Mouse (Mus musculus) neural tube, embryonic 12.5 days (tissue): ENCODE measurements around the gene Gcnt4. TPM values are rescaled to one million over a fixed set of nuclear protein-coding genes. Genes with fewer than 3 reads are reported as not detected.

Experiments
- ATAC-seq: fragments of 200-750 bp; cut with Nextera tagmentation; 2 replicates; pipeline ENCODE4 v1.8.0; 2017; ENCODE audit warnings: low read depth, mild to moderate bottlenecking, moderate TSS enrichment, moderate library complexity; ENCODE audit not compliant: low FRiP score
- H3K27ac ChIP-seq: fragments of 300-500 bp; sonication (generic); 2 replicates; pipeline ENCODE4 v1.5.1; 2016
- H3K27me3 ChIP-seq: fragments of 300-500 bp; sonication (generic); replicated peaks from 2 replicates; pipeline ENCODE4 v1.6.1; 2016; ENCODE audit warnings: mild to moderate bottlenecking
- H3K36me3 ChIP-seq: fragments of 300-500 bp; sonication (generic); 2 replicates; pipeline ENCODE4 v1.6.1; 2016; ENCODE audit warnings: mild to moderate bottlenecking
- H3K4me1 ChIP-seq: fragments of 300-500 bp; sonication (generic); 2 replicates; pipeline ENCODE4 v1.6.1; 2016
- H3K4me2 ChIP-seq: fragments of 300-500 bp; sonication (generic); replicated peaks from 2 replicates; pipeline ENCODE4 v1.6.1; 2016; ENCODE audit warnings: mild to moderate bottlenecking
- H3K4me3 ChIP-seq: fragments of 300-500 bp; sonication (generic); 2 replicates; pipeline ENCODE4 v1.5.1; 2016
- H3K9ac ChIP-seq: fragments of 300-500 bp; sonication (generic); 2 replicates; pipeline ENCODE4 v1.6.1; 2016; ENCODE audit warnings: mild to moderate bottlenecking
- H3K9me3 ChIP-seq: fragments of 300-500 bp; sonication (generic); 2 replicates; pipeline ENCODE4 v1.6.1; 2016; ENCODE audit warnings: mild to moderate bottlenecking
- WGBS: fragments of 180-500 bp; shearing (Covaris S2); methylation state at CpG from one replicate; pipeline ENCODE4 v1.1.7; 2016; 5-methylcytosine and 5-hydroxymethylcytosine counted together
- polyA plus RNA-seq: library from polyadenylated mRNA; unstranded; fragments of >200 nt; fragmentation: Nextera tagmentation; extraction: Ambion mirVana; gene quantifications from 2 replicates; pipeline ENCODE4 v1.2.1, GENCODE M21; 2016

Gcnt4 gene
- polyA plus RNA-seq, 1 experiment from 2014 or later = 0.24 TPM

DNA sequence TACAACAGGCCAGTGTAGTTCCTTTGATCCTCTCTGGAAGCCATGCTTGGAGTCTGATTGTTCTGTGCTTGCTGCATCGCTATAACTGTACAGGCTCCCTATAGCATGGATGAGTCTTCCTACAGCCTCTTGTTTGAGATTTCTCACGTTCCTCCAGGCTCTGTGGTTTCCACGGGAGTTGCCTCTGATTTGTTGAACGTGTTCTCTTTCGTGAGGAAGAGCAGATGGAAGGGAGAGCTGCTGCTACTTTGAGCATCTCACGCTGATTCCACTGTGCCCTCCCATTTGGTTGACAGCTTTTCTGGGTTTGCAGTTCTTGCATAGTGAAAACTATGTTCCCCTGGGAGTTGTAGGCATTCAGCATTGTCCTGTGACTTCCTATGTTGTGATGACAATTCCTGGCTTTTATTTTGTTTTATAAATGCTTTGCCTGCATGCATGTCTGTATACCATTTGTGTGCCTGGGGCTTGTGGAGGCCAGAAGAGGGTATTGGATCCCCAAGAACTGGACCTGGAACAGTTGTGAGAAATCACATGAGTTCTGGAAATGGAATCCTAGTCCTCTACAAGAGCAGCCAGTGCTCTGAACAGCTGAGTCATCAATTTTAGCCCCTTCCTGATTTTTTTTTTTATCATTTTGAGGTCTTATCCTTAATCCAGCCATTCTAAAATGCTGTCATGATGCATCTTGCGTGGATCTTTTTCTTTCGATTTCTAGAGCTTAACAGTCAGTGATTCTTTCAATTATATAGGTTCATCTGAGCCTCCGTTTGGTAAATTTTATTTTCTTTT lies 37.1 kb downstream of the Gcnt4 start:
- no peak for ATAC-seq
- Histone ChIP-seq H3K27me3 (no peaks in the 10 kb centered on the region), H3K4me3 (no peak overlapping the region), H3K4me1 (no peaks in the 10 kb centered on the region), H3K4me2 (no peak overlapping the region), H3K9me3 (no peaks in the 10 kb centered on the region), H3K9ac (no peak overlapping the region), H3K36me3 (no peaks in the 10 kb centered on the region), H3K27ac (no peak overlapping the region)
- 84% methylated on average over 9 of the region's 9 CpGs for WGBS

- Histone ChIP-seq H3K4me3 (no peak overlapping the region), H3K9me3 (no peaks in the 10 kb centered on the region), H3K9ac (no peak overlapping the region), H3K36me3 (no peaks in the 10 kb centered on the region), H3K4me2 (no peak overlapping the region), H3K4me1 (no peaks in the 10 kb centered on the region), H3K27ac (no peak overlapping the region), H3K27me3 (no peaks in the 10 kb centered on the region)
- 94% methylated on average over 5 of the region's 5 CpGs for WGBS
- no peak for ATAC-seq
Observed at GRCm38 (mm10) chr13:96962801-96963200, 38.3 kb downstream of the Gcnt4 start.

DNA sequence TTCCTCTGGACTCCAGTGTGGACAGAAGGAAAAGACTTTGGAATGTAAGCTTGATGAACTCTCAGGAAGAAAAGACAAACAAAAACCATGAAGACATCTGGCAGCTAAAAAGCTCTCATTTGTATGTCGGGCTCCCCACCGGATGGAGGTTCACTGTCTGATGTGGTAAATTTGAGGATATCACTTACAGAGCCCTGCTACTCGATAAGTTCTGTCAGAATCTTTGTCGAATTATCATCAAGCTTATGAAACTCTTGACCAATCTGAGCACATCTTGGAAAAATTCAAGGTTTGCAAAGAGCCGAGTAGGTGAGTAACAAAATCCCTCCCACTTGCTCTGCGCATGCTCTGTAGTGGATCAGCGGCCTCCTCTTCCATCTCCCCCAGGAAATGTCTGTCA lies 40.5 kb downstream of the Gcnt4 start:
- WGBS = 87% methylated on average over 7 of the region's 7 CpGs

DNA sequence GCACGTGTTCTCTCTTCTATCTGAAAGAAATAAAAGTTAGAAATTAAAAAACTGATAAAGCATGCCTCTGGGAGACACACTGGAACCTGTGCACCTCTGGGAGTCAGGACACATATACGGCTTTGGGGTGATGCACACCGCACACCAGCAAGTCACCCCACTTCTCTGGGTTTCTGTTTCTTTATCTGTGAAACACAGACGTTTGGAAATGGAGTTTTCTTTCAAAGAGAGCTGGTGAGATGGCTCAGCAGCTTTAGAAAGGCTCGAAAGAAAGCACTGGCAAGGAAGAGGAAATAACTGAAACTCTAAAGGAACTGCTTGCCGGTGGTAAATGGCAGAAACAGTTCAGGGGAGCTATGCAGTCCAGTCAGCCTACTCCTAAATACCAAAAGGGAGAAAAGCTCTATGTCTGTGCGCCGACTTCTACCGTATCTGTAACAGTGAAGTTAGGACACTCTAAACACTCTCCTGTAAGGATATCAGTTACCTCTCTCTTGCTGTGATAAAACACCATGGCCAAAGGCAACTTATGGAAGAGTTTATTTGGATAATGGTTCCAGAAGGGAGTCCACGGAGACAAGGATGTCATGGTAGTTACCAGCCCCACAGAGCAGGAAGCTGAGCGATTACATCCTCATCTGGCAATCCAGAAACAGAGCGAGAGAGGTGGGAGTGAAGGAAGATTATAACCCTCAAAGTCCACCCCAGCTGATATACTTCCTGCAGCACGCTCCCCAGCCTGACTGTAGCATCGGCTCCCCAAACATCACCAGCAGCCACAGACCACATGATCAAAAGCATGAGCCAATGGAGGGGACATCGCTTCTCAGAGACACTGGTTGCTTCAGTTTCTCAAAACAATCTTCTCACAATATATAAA lies 42.0 kb downstream of the Gcnt4 start:
- Histone ChIP-seq H3K27ac (no peak overlapping the region), H3K9ac (no peak overlapping the region), H3K27me3 (no peaks in the 10 kb centered on the region), H3K9me3 (no peaks in the 10 kb centered on the region), H3K36me3 (no peaks in the 10 kb centered on the region), H3K4me2 (no peak overlapping the region), H3K4me1 (no peaks in the 10 kb centered on the region), H3K4me3 (no peak overlapping the region)
- ATAC-seq = no peak
- WGBS = 86% methylated on average over 15 of the region's 15 CpGs

More for the DNA sequence above, 40.5 kb downstream of the Gcnt4 start:
- Histone ChIP-seq H3K9ac (no peak overlapping the region), H3K27me3 (no peaks in the 10 kb centered on the region), H3K9me3 (no peaks in the 10 kb centered on the region), H3K36me3 (no peaks in the 10 kb centered on the region), H3K4me3 (no peak overlapping the region), H3K4me2 (no peak overlapping the region), H3K4me1 (no peaks in the 10 kb centered on the region), H3K27ac (no peak overlapping the region)
- ATAC-seq = no peak

DNA sequence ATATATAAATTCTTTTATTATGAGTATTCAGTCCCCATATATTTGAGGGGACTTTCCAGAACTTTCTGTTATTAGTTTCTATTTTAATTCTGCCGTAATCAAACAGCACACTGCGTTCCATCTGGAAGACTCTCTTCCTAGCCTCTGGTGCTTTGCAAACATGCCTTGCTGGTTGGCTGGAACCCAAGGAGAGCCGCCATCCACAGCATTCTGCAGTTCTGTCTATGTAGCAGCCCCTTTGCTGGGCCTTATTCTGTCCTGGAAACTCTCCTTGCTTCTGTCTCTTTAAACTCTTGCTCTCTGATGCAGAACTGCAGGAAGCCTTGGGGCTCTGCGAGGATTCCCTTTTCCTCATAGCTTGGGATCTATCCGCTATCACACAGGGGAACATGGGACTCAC lies 42.6 kb downstream of the Gcnt4 start:
- H3K9me3 ChIP-seq = no peaks in the 10 kb centered on the region
- no peak overlapping the region for H3K4me3 ChIP-seq
- H3K36me3 ChIP-seq = no peaks in the 10 kb centered on the region
- WGBS = 93% methylated on average over 5 of the region's 5 CpGs
- H3K4me1 ChIP-seq = no peaks in the 10 kb centered on the region
- no peak overlapping the region for H3K9ac ChIP-seq
- ATAC-seq = no peak
- H3K27me3 ChIP-seq = no peaks in the 10 kb centered on the region
- no peak overlapping the region for H3K27ac ChIP-seq
- H3K4me2 ChIP-seq = no peak overlapping the region

GRCm38 (mm10) chr13:96967822-96968221 lies 43.3 kb downstream of the Gcnt4 start:
- no peaks in the 10 kb centered on the region for H3K27me3 ChIP-seq
- H3K4me3 ChIP-seq = no peak overlapping the region
- no peak overlapping the region for H3K4me2 ChIP-seq
- H3K9ac ChIP-seq = no peak overlapping the region
- no peaks in the 10 kb centered on the region for H3K36me3 ChIP-seq
- no peak overlapping the region for H3K27ac ChIP-seq
- H3K4me1 ChIP-seq = no peaks in the 10 kb centered on the region
- WGBS = 94% methylated on average over 2 of the region's 2 CpGs
- ATAC-seq = no peak
- H3K9me3 ChIP-seq = no peaks in the 10 kb centered on the region

DNA sequence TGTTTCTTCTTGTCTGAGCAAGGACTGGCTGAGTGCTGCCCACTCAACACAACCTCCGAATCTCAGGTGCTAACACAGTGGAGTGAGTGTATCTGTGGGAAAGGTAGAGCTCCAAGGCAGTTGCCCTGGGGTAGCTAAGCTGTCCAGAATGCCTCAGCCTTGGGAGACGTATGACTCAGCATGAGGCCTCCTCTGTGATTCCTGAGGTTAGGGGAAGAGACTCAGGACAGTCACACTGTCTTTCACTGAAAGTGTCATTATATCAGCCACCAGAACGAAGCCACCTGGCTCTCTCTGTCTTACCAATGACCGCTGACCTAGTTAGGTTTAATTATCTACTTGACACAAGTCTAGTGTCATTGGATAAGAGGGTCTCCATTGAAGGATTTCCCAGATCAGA lies 46.6 kb downstream of the Gcnt4 start:
- no peak overlapping the region for H3K4me2 ChIP-seq
- H3K36me3 ChIP-seq = no peaks in the 10 kb centered on the region
- H3K27ac ChIP-seq = no peak overlapping the region
- no peak for ATAC-seq
- no peak overlapping the region for H3K4me3 ChIP-seq
- no peak overlapping the region for H3K9ac ChIP-seq
- H3K27me3 ChIP-seq = no peaks in the 10 kb centered on the region
- WGBS = 81% methylated on average over 4 of the region's 4 CpGs
- no peaks in the 10 kb centered on the region for H3K9me3 ChIP-seq
- no peaks in the 10 kb centered on the region for H3K4me1 ChIP-seq

DNA sequence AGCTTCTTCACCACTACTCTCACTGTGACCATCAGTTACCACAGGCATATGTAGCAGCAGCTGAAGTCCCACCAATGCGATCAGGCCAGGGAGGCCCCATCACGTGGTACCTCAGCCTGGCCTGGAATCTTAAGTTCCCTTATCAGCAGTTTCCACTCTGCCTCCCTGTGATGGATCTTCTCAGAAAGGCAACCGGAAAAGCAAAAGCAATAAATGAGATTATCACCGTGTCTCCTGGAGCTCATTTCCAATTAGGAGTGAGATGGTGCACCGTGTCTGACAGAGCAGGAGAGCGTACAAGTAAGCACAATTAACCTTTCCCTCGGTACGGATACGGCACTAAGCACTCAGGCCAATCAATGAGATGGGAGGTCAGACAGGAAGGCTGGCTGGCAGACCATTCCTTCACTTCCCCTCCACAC lies 47.4 kb downstream of the Gcnt4 start:
- Histone ChIP-seq H3K27ac (no peak overlapping the region), H3K9me3 (no peaks in the 10 kb centered on the region), H3K4me3 (no peak overlapping the region), H3K36me3 (no peaks in the 10 kb centered on the region), H3K27me3 (no peaks in the 10 kb centered on the region), H3K4me2 (no peak overlapping the region), H3K9ac (no peak overlapping the region), H3K4me1 (no peaks in the 10 kb centered on the region)
- ATAC-seq = no peak
- WGBS = 77% methylated on average over 9 of the region's 9 CpGs

DNA sequence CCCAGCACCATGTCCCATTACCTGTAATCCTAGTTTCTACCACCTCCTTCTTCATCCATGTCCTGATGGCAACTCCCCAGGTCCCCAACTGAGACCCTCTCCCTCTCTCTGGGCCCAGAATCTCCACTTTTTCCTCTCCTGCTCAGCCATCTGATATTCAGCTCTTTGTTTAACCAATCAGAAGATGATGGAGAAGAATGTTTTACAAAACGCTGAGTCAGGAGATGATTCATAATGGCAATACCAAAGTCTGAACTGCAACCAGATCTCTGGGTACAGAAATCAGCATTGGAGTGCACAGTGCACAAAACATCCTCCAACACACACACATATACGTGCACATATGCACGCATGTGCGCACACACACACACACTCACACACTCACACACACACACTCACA lies 48.8 kb downstream of the Gcnt4 start:
- Histone ChIP-seq H3K9ac (no peak overlapping the region), H3K4me1 (no peaks in the 10 kb centered on the region), H3K27me3 (no peaks in the 10 kb centered on the region), H3K4me2 (no peak overlapping the region), H3K36me3 (no peaks in the 10 kb centered on the region), H3K9me3 (no peaks in the 10 kb centered on the region), H3K27ac (no peak overlapping the region), H3K4me3 (no peak overlapping the region)
- ATAC-seq = no peak
- 94% methylated on average over 4 of the region's 4 CpGs for WGBS

GRCm38 (mm10) chr13:96976986-96977595 lies 52.6 kb downstream of the Gcnt4 start:
- 90% methylated on average over 6 of the region's 6 CpGs for WGBS
- Histone ChIP-seq H3K36me3 (no peaks in the 10 kb centered on the region), H3K4me1 (no peaks in the 10 kb centered on the region), H3K9ac (no peak overlapping the region), H3K9me3 (no peaks in the 10 kb centered on the region), H3K4me3 (no peak overlapping the region), H3K4me2 (no peak overlapping the region), H3K27ac (no peak overlapping the region), H3K27me3 (no peaks in the 10 kb centered on the region)
- ATAC-seq = no peak

- H3K27me3 ChIP-seq = no peaks in the 10 kb centered on the region
Observed at GRCm38 (mm10) chr13:96980561-96980960, 56.1 kb downstream of the Gcnt4 start.

More at GRCm38 (mm10) chr13:96980561-96980960, 56.1 kb downstream of the Gcnt4 start:
- no peak for ATAC-seq
- Histone ChIP-seq H3K4me1 (0 out of 2 replicates have a peak, but pooled peaks cover 3% of the 10 kb centered on the region), H3K9ac (no peak overlapping the region), H3K36me3 (no peaks in the 10 kb centered on the region), H3K4me2 (no peak overlapping the region), H3K4me3 (no peak overlapping the region), H3K27ac (no peak overlapping the region), H3K9me3 (no peaks in the 10 kb centered on the region)
